Mouse (Mus musculus) cerebellum, adult 9-10 months (tissue): ENCODE measurements around the gene St8sia4.
"Not testable (repeated sequence)": the region's sequence is repeated elsewhere in the genome, so short reads cannot be mapped to it uniquely, and the experiment has no call there.

Experiments
- DNase-seq: peaks from one replicate; pipeline ENCODE4 v3.0.0; 2022

Gene St8sia4

DNA sequence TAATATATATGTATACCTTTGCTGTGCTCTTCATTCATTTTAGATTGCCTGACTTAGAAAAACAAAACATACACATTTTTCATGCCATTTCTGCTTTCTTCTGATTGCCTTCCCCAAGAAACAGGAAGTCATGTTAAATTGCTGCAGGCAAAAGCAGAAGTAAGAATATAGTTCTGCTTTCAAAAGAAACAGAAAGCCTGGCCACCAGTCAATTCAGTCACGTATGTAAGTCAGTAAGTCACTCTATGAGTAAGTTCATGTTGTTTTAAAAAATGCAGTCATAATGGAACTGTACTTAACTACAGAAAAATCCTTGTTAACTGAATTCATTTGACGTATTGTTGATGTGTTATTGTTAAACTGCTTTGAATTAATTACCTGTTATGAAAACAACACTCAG is 77.3 kb downstream of the St8sia4 start:
- DNase-seq, result no peak

DNA sequence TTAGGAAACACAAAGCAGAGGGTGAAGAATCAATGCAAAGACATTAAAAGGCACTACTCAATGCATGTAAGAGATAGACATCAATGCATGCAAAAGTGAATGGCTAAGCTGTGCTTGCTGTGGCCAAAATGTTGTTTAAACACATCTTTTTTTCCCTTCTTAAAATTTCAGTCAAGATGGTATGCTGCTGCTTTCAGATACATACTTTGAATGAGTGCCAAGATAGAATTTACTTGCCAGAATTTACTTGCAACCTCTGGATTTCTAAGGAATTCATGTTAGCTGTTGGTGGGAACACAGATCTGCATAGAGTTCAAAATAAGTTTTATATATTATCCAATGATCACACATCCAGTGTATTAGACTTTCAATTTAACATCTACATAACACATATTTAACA is 77.9 kb downstream of the St8sia4 start:
- no peak for DNase-seq

DNA sequence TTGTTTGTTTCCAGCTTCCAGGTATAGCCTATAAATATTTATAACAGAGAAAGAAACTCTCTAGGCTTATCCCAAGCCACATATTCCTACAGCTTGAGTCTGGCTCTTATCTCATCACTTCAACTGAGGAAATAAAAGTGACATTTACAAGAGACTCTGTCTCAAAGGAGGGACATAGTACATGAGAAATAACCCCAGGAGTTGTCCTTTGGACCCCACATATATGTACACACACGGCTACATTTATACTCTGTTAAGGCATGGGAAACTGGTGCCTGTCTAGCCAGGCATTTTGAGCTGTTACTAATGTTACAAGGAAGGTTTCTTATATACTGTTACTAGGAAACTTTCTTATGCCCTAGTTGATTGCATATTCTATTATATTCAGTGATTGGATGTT is 84.1 kb downstream of the St8sia4 start:
- no peak for DNase-seq

- no peak for DNase-seq
Measured at GRCm38 (mm10) chr1:95582264-95582663, 85.1 kb downstream of the St8sia4 start.

DNA sequence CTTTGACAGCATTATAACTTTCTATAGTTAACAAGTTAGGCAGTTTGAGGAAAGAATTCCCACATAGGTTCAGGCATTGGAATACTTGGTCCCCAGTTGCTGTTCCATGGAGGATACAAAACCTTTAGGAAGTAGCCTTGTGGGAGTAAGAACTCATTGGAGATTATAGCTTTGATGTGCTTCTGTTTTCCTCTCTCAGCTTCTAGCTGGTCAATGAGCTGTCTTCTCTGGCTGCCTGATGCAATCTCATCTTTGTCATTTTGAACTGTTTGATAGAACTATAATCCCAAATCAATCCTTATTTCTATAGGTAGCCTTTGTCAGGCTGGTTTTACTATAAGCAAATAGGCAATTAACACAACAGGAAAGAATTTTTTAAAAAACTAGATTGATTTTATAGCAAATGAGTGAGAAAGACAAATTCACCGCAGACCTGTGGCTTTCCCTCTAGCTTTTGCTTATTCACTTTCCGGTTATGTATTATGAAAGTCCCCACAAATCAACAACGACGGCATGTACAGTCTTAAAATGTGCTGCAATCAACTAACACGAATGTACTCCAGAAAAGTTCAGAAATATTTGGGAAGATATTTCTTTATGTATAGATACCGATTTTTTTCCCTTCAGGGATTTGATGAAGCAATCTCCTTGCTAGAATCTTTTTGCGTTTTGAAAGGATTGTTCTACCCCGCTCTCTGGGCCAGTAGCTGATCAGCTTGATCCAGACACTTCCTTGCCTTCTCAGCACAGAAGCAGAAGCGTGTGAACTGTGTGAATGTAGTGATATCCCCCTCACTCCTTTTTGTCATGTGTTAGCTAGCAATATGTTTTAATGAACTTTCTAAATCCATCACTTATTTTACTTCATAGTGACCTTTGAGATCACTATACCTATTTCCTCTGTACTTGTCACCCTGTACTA is 94.5 kb downstream of the St8sia4 start:
- DNase-seq, result no peak

DNA sequence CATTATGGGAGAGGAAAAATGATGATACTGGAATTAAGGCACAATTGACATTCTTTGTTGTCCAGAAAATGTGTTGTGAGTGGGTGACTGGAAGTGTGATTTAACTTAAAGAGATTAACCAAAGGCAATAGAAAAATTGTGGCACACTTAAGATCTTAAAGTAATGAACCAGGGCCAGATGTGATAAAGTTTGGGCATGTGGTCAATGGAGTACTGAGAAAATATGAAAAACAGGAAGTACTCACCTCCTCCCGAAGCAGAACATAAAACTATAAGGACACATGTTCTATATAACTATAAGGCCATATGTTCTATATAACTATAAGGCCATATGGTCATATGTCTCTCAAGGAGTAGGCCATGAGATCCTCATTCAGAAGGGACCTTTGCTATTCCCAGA is 96.3 kb downstream of the St8sia4 start:
- DNase-seq, result no peak

- DNase-seq, result not testable (repeated sequence)
Measured at GRCm38 (mm10) chr1:95554556-95554955, 112.8 kb downstream of the St8sia4 start.

DNA sequence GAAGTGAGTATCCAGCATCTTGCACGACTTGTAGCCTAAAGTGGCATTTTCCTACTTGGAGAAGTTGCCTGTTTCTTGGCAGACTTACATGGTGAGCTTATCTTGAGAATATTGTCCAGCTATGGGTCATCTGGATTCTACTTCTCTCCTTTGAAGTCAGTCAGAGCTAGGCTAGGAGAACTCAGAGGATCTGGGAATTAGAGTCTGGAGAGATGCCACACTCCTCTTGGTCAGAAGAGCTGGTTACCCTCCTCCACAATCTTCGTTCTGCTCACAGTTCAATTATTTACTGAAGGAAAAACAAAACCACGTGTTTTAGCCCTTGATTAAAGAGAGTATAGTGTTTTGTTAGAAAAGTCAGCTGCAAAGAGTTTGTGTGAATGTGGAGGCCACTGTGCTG is 125.9 kb downstream of the St8sia4 start:
- no peak for DNase-seq
